Mouse (Mus musculus): ENCODE results near the gene Xab2. TPM values are rescaled to one million over a fixed set of nuclear protein-coding genes. Genes with fewer than 3 reads are reported as not detected.
A peak's percentile ranks its signal among the peaks of the same experiment; 100 is the strongest.

Gene Xab2
- total RNA-seq, 1 experiment: 76.0 TPM

GRCm38 (mm10) chr8:3628014-3628413 is 6.9 kb upstream of the Xab2 start:
- in situ Hi-C loops (cut with MboI; ENCODE audit: low sequenced_read_pairs in 2 of 2, unreplicated experiment in 2 of 2): no loop called here
- DNase-seq (ENCODE audit: low read depth, low spot score): no peak
- Histone ChIP-seq H3K27ac (ENCODE audit: insufficient read depth, low read depth, low read length, poor library complexity, severe bottlenecking) (no peak overlapping the region), H3K4me1 (ENCODE audit: control insufficient read depth in 2 of 2, insufficient read depth in 2 of 2, low read length in 2 of 2, poor library complexity in 1 of 2) (no peaks in the 10 kb centered on the region), H3K9ac (ENCODE audit: insufficient read depth, low read depth, low read length, poor library complexity, severe bottlenecking) (no peak overlapping the region), H3K4me3 (ENCODE audit: insufficient read depth in 1 of 2, low read depth in 1 of 2, low read length in 2 of 2, poor library complexity in 1 of 2, severe bottlenecking in 1 of 2) (no peak overlapping the region), H3K36me3 (ENCODE audit: control insufficient read depth, insufficient read depth, low read length, poor library complexity, severe bottlenecking) (no peaks in the 10 kb centered on the region), H3K9me3 (ENCODE audit: control insufficient read depth, insufficient read depth, low read depth, low read length) (no peaks in the 10 kb centered on the region)
- TF ChIP-seq ZNF384 (IDR thresholded peaks at IDR 0.05; ENCODE audit: low read depth, low read length): no peak
- TF ChIP-seq HCFC1 (IDR thresholded peaks at IDR 0.05; ENCODE audit: borderline replicate concordance, insufficient read depth, low read length): no peak
- TF ChIP-seq MAFK (IDR thresholded peaks at IDR 0.05; ENCODE audit: insufficient read depth, low read depth, low read length): no peak
- TF ChIP-seq CHD2 (IDR thresholded peaks at IDR 0.05; ENCODE audit: low read depth, low read length): no peak
- no peak for TF ChIP-seq ZC3H11A (IDR thresholded peaks at IDR 0.05; ENCODE audit: borderline replicate concordance, low read depth, low read length)

GRCm38 (mm10) chr8:3626971-3627370 is 5.9 kb upstream of the Xab2 start:
- Histone ChIP-seq H3K4me1 (ENCODE audit: control insufficient read depth in 2 of 2, insufficient read depth in 2 of 2, low read length in 2 of 2, poor library complexity in 1 of 2) (0 out of 4 replicates have a peak, but pooled peaks cover 0 to 2% of the 10 kb centered on the region in 2 experiments), H3K9ac (ENCODE audit: insufficient read depth, low read depth, low read length, poor library complexity, severe bottlenecking) (no peak overlapping the region), H3K4me3 (ENCODE audit: insufficient read depth in 1 of 2, low read depth in 1 of 2, low read length in 2 of 2, poor library complexity in 1 of 2, severe bottlenecking in 1 of 2) (no peak overlapping the region), H3K36me3 (ENCODE audit: control insufficient read depth, insufficient read depth, low read length, poor library complexity, severe bottlenecking) (no peaks in the 10 kb centered on the region), H3K9me3 (ENCODE audit: control insufficient read depth, insufficient read depth, low read depth, low read length) (no peaks in the 10 kb centered on the region), H3K27ac (ENCODE audit: insufficient read depth, low read depth, low read length, poor library complexity, severe bottlenecking) (no peak overlapping the region)
- in situ Hi-C loops (cut with MboI; ENCODE audit: low sequenced_read_pairs in 2 of 2, unreplicated experiment in 2 of 2): no loop called here
- TF ChIP-seq MAFK (IDR thresholded peaks at IDR 0.05; ENCODE audit: insufficient read depth, low read depth, low read length) (no peak), CHD2 (IDR thresholded peaks at IDR 0.05; ENCODE audit: low read depth, low read length) (no peak), ZC3H11A (IDR thresholded peaks at IDR 0.05; ENCODE audit: borderline replicate concordance, low read depth, low read length) (no peak), ZNF384 (IDR thresholded peaks at IDR 0.05; ENCODE audit: low read depth, low read length) (no peak), HCFC1 (IDR thresholded peaks at IDR 0.05; ENCODE audit: borderline replicate concordance, insufficient read depth, low read length) (no peak)
- no peak for DNase-seq (ENCODE audit: low read depth, low spot score)

- no peak within 1 kb of the TSS for H3K27ac ChIP-seq (ENCODE audit: insufficient read depth, low read depth, low read length, poor library complexity, severe bottlenecking)
- H3K4me3 ChIP-seq (ENCODE audit: insufficient read depth in 1 of 2, low read depth in 1 of 2, low read length in 2 of 2, poor library complexity in 1 of 2, severe bottlenecking in 1 of 2): no peak within 1 kb of the TSS
- no peak within 1 kb of the TSS for H3K9ac ChIP-seq (ENCODE audit: insufficient read depth, low read depth, low read length, poor library complexity, severe bottlenecking)
- no peaks in the 10 kb centered on the region for H3K9me3 ChIP-seq (ENCODE audit: control insufficient read depth, insufficient read depth, low read depth, low read length)
- DNase-seq (ENCODE audit: low read depth, low spot score): no peak
- TF ChIP-seq ZC3H11A (IDR thresholded peaks at IDR 0.05; ENCODE audit: borderline replicate concordance, low read depth, low read length) (no peak), ZNF384 (IDR thresholded peaks at IDR 0.05; ENCODE audit: low read depth, low read length) (no peak), CHD2 (IDR thresholded peaks at IDR 0.05; ENCODE audit: low read depth, low read length) (no peak), HCFC1 (IDR thresholded peaks at IDR 0.05; ENCODE audit: borderline replicate concordance, insufficient read depth, low read length) (no peak), MAFK (IDR thresholded peaks at IDR 0.05; ENCODE audit: insufficient read depth, low read depth, low read length) (no peak)
- in situ Hi-C loops (cut with MboI; ENCODE audit: low sequenced_read_pairs in 2 of 2, unreplicated experiment in 2 of 2): no loop called here
- H3K36me3 ChIP-seq (ENCODE audit: control insufficient read depth, insufficient read depth, low read length, poor library complexity, severe bottlenecking): no peaks in the 10 kb centered on the region
- 0 out of 4 replicates have a peak, but pooled peaks cover 0 to 2% of the 10 kb centered on the region in 2 experiments for H3K4me1 ChIP-seq (ENCODE audit: control insufficient read depth in 2 of 2, insufficient read depth in 2 of 2, low read length in 2 of 2, poor library complexity in 1 of 2)
These were observed 4.3 kb upstream of the Xab2 start, which contains the start of gene Pcp2 for GRCm38 (mm10) chr8:3625445-3625844. Pcp2 (minus strand) TSS chr8:3625545.

- in situ Hi-C loops (cut with MboI; ENCODE audit: low sequenced_read_pairs in 2 of 2, unreplicated experiment in 2 of 2): no loop called here
- no peak for DNase-seq (ENCODE audit: low read depth, low spot score)
- 0 out of 4 replicates have a peak, but pooled peaks cover 0 to 2% of the 10 kb centered on the region in 2 experiments for H3K4me1 ChIP-seq (ENCODE audit: control insufficient read depth in 2 of 2, insufficient read depth in 2 of 2, low read length in 2 of 2, poor library complexity in 1 of 2)
- no peaks in the 10 kb centered on the region for H3K9me3 ChIP-seq (ENCODE audit: control insufficient read depth, insufficient read depth, low read depth, low read length)
- H3K36me3 ChIP-seq (ENCODE audit: control insufficient read depth, insufficient read depth, low read length, poor library complexity, severe bottlenecking): peaks cover 11% of the 10 kb centered on the region
- TF ChIP-seq ZC3H11A (IDR thresholded peaks at IDR 0.05; ENCODE audit: borderline replicate concordance, low read depth, low read length): no peak
- no peak for TF ChIP-seq MAFK (IDR thresholded peaks at IDR 0.05; ENCODE audit: insufficient read depth, low read depth, low read length)
- TF ChIP-seq CHD2 (IDR thresholded peaks at IDR 0.05; ENCODE audit: low read depth, low read length): no peak
- TF ChIP-seq ZNF384 (IDR thresholded peaks at IDR 0.05; ENCODE audit: low read depth, low read length): no peak
- no peak for TF ChIP-seq HCFC1 (IDR thresholded peaks at IDR 0.05; ENCODE audit: borderline replicate concordance, insufficient read depth, low read length)
- peak overlapping the region; percentile 77; the same call in 1 of the 2 replicates for H3K9ac ChIP-seq (ENCODE audit: insufficient read depth, low read depth, low read length, poor library complexity, severe bottlenecking)
- no peak overlapping the region for H3K27ac ChIP-seq (ENCODE audit: insufficient read depth, low read depth, low read length, poor library complexity, severe bottlenecking)
- peak overlapping the region; percentile 78 to 93; a peak in 3 of 4 replicates for H3K4me3 ChIP-seq (ENCODE audit: insufficient read depth in 1 of 2, low read depth in 1 of 2, low read length in 2 of 2, poor library complexity in 1 of 2, severe bottlenecking in 1 of 2)
These were observed 1.0 kb upstream of the Xab2 start for GRCm38 (mm10) chr8:3622119-3622518.
